Mouse (Mus musculus): Measurements from ENCODE around the gene Rag1. TPM values are rescaled to one million over a fixed set of nuclear protein-coding genes. Genes with fewer than 3 reads are reported as not detected.

Gene Rag1
- polyA plus RNA-seq, 1 experiment from 2014 or later, result 0.04 TPM

DNA sequence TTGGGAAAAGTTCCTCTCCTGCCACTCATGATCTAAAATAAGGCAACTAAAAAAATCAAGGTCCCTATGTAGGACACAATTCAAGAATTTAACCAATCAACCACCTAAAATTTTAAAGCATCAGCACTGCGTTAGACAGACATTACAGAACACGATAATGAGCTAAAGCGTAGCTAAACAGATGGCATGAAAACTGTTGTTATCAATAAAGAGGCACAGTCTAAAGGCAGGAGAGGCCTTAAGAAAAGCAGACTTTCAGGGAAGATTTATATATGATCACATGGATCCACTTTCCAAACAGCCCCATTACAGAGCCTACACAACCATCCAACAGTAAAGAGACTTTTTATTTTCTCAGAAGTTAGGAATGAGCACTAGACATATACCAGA lies 16.4 kb upstream of the Rag1 start:
- H3K4me1 ChIP-seq, result 0 out of 2 replicates have a peak, but pooled peaks cover 6% of the 10 kb centered on the region
- no peak overlapping the region for H3K9ac ChIP-seq
- 81% methylated on average over 3 of the region's 3 CpGs for WGBS
- H3K27ac ChIP-seq, result no peak overlapping the region
- no peak overlapping the region for H3K4me3 ChIP-seq (replicated peaks)
- no peaks in the 10 kb centered on the region for H3K9me3 ChIP-seq
- H3K36me3 ChIP-seq (replicated peaks), result no peaks in the 10 kb centered on the region
- no peaks in the 10 kb centered on the region for H3K27me3 ChIP-seq
- ATAC-seq (ENCODE audit: low FRiP score), result peak; percentile 30; the same call in 1 of the 2 replicates
- no peak overlapping the region for H3K4me2 ChIP-seq

- Histone ChIP-seq H3K9me3 (no peaks in the 10 kb centered on the region), H3K27me3 (no peaks in the 10 kb centered on the region), H3K4me3 (replicated peaks) (no peak overlapping the region), H3K4me2 (no peak overlapping the region), H3K9ac (no peak overlapping the region), H3K27ac (no peak overlapping the region), H3K36me3 (replicated peaks) (no peaks in the 10 kb centered on the region), H3K4me1 (0 out of 2 replicates have a peak, but pooled peaks cover 6% of the 10 kb centered on the region)
- 20% methylated on average over 9 of the region's 9 CpGs for WGBS
- ATAC-seq (ENCODE audit: low FRiP score), result peak; percentile 89
These were observed 15.9 kb upstream of the Rag1 start for GRCm38 (mm10) chr2:101665058-101665702.

GRCm38 (mm10) chr2:101660536-101660935 lies 11.2 kb upstream of the Rag1 start:
- H3K4me1 ChIP-seq, result 0 out of 2 replicates have a peak, but pooled peaks cover 3% of the 10 kb centered on the region
- H3K36me3 ChIP-seq (replicated peaks), result no peaks in the 10 kb centered on the region
- WGBS, result 77% methylated on average over 2 of the region's 2 CpGs
- no peaks in the 10 kb centered on the region for H3K9me3 ChIP-seq
- ATAC-seq (ENCODE audit: low FRiP score), result no peak
- no peak overlapping the region for H3K4me2 ChIP-seq
- H3K27me3 ChIP-seq, result 0 out of 2 replicates have a peak, but pooled peaks cover 5% of the 10 kb centered on the region
- no peak overlapping the region for H3K27ac ChIP-seq
- no peak overlapping the region for H3K9ac ChIP-seq
- no peak overlapping the region for H3K4me3 ChIP-seq (replicated peaks)

GRCm38 (mm10) chr2:101652921-101653597 lies 3.8 kb upstream of the Rag1 start:
- 18% methylated on average over 14 of the region's 14 CpGs for WGBS
- peak overlapping the region; percentile 57 for H3K4me2 ChIP-seq
- H3K27ac ChIP-seq, result no peak overlapping the region
- peak overlapping the region; percentile 29 for H3K4me3 ChIP-seq (replicated peaks)
- no peaks in the 10 kb centered on the region for H3K9me3 ChIP-seq
- H3K4me1 ChIP-seq, result no peaks in the 10 kb centered on the region
- no peak overlapping the region for H3K9ac ChIP-seq
- H3K36me3 ChIP-seq (replicated peaks), result no peaks in the 10 kb centered on the region
- peak; percentile 89 for ATAC-seq (ENCODE audit: low FRiP score)
- peaks cover 14% of the 10 kb centered on the region for H3K27me3 ChIP-seq

DNA sequence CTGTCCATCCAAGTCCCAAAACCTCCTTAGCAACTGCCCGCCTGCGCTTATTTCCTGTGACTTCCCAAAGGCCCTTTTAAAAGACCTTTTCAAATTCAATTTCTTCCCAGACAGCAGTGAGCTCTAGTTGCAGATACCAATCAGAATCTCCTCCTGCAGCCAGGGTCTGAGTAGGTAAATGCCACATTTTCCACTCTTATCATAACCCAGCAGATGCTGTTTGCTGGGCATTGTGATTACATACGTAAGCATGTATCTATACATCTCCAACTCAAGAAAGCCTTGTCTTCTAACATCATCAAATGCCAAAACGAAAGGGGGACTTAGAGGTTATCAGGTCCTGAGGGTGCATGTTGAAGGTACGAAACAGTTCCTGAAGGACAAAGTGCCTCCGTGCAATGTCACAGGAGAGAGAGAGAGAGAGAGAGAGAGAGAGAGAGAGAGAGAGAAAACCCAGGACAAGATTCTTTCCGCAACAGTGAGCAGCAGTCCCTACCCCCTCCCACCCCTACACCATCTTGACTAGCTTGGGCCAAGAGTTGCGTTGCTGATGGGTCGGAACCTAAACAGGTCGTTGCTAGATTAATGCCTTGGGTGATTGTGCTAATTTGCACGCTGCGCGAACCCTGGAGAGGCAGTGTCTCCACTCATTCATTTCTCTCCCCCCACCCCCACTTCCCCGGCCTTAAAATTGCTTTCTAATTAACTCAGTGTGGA lies 3.1 kb upstream of the Rag1 start:
- peak overlapping the region; percentile 57 for H3K4me2 ChIP-seq
- H3K9ac ChIP-seq, result no peak overlapping the region
- H3K27me3 ChIP-seq, result peaks cover 12% of the 10 kb centered on the region
- peak overlapping the region; percentile 29 for H3K4me3 ChIP-seq (replicated peaks)
- peak; percentile 59 for ATAC-seq (ENCODE audit: low FRiP score)
- no peaks in the 10 kb centered on the region for H3K36me3 ChIP-seq (replicated peaks)
- H3K27ac ChIP-seq, result no peak overlapping the region
- H3K4me1 ChIP-seq, result no peaks in the 10 kb centered on the region
- no peaks in the 10 kb centered on the region for H3K9me3 ChIP-seq
- 37% methylated on average over 14 of the region's 14 CpGs for WGBS

- Histone ChIP-seq H3K4me3 (replicated peaks) (no peak overlapping the region), H3K4me1 (no peaks in the 10 kb centered on the region), H3K4me2 (no peak overlapping the region), H3K9ac (no peak overlapping the region), H3K36me3 (replicated peaks) (no peaks in the 10 kb centered on the region), H3K9me3 (no peaks in the 10 kb centered on the region), H3K27me3 (peaks cover 8% of the 10 kb centered on the region), H3K27ac (no peak overlapping the region)
- ATAC-seq (ENCODE audit: low FRiP score), result no peak
- WGBS, result 70% methylated on average over 1 of the region's 1 CpGs
These were observed 1.1 kb upstream of the Rag1 start for GRCm38 (mm10) chr2:101650446-101650845.

DNA sequence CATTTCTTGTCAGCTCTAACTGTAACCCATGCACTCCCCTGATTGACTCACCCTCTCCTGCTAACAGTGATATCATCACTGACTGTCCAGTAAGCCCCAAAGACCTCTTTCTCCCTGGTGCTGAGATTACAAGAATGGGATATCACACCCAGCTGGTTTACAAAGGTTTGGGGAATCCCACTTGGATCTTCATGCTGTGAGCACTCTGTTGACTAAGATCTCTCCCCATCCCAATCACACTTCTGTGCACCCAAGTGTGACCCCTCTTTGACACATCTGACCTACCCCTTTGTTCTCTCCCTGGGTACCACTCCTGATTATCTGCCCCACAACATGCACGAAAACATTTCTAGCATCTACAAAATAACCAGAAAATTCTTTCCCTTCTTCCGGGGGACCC lies 940 bp downstream of the Rag1 start:
- Histone ChIP-seq H3K9me3 (no peaks in the 10 kb centered on the region), H3K36me3 (replicated peaks) (no peaks in the 10 kb centered on the region), H3K9ac (no peak overlapping the region), H3K27me3 (peaks cover 8% of the 10 kb centered on the region), H3K4me3 (replicated peaks) (no peak overlapping the region), H3K27ac (no peak overlapping the region), H3K4me2 (no peak overlapping the region), H3K4me1 (no peaks in the 10 kb centered on the region)
- WGBS, result 51% methylated on average over 2 of the region's 2 CpGs
- ATAC-seq (ENCODE audit: low FRiP score), result no peak

- peaks cover 4% of the 10 kb centered on the region for H3K27me3 ChIP-seq
- no peaks in the 10 kb centered on the region for H3K4me1 ChIP-seq
- H3K4me2 ChIP-seq, result no peak overlapping the region
- H3K36me3 ChIP-seq (replicated peaks), result no peaks in the 10 kb centered on the region
- no peak overlapping the region for H3K9ac ChIP-seq
- no peaks in the 10 kb centered on the region for H3K9me3 ChIP-seq
- no peak for ATAC-seq (ENCODE audit: low FRiP score)
- WGBS, result 95% methylated on average over 1 of the region's 1 CpGs
- H3K4me3 ChIP-seq (replicated peaks), result no peak overlapping the region
- H3K27ac ChIP-seq, result no peak overlapping the region
These were observed 3.5 kb downstream of the Rag1 start for GRCm38 (mm10) chr2:101645841-101646240.

DNA sequence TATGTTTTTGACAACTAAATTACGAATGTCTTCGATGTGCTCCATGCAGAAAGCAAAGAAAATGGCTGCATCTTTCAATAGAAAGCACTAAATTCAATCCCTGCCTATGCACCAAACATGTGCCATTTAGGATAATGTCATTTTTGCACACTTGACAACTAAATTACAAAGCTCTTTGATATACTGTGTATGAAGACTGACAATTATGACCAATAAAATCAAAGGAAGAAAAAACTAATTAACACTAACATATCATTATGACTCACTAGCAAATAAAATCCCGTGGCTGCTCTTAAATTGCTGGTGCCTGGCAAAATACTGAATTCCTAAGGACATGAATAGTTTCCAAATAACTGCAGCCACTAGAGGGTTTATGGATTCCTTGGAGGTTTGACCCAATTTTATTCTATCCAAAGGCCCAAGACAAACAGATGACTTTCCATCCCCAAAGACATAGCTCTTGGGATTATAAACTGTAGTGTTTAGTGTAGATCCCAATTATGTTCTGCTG lies 9.4 kb downstream of the Rag1 start:
- Histone ChIP-seq H3K4me1 (peaks cover 3% of the 10 kb centered on the region; the same call in 1 of the 2 replicates), H3K27me3 (no peaks in the 10 kb centered on the region), H3K4me3 (replicated peaks) (no peak overlapping the region), H3K4me2 (no peak overlapping the region), H3K9ac (no peak overlapping the region), H3K36me3 (replicated peaks) (no peaks in the 10 kb centered on the region), H3K27ac (no peak overlapping the region), H3K9me3 (no peaks in the 10 kb centered on the region)
- ATAC-seq (ENCODE audit: low FRiP score), result no peak
- WGBS, result 66% methylated on average over 3 of the region's 3 CpGs

GRCm38 (mm10) chr2:101638979-101639839 lies 10.1 kb downstream of the Rag1 start:
- Histone ChIP-seq H3K4me1 (peaks cover 3% of the 10 kb centered on the region; the same call in 1 of the 2 replicates), H3K36me3 (replicated peaks) (no peaks in the 10 kb centered on the region), H3K27me3 (no peaks in the 10 kb centered on the region), H3K4me3 (replicated peaks) (no peak overlapping the region), H3K9me3 (no peaks in the 10 kb centered on the region), H3K27ac (no peak overlapping the region), H3K4me2 (no peak overlapping the region), H3K9ac (no peak overlapping the region)
- WGBS, result 74% methylated on average over 7 of the region's 7 CpGs
- ATAC-seq (ENCODE audit: low FRiP score), result no peak

DNA sequence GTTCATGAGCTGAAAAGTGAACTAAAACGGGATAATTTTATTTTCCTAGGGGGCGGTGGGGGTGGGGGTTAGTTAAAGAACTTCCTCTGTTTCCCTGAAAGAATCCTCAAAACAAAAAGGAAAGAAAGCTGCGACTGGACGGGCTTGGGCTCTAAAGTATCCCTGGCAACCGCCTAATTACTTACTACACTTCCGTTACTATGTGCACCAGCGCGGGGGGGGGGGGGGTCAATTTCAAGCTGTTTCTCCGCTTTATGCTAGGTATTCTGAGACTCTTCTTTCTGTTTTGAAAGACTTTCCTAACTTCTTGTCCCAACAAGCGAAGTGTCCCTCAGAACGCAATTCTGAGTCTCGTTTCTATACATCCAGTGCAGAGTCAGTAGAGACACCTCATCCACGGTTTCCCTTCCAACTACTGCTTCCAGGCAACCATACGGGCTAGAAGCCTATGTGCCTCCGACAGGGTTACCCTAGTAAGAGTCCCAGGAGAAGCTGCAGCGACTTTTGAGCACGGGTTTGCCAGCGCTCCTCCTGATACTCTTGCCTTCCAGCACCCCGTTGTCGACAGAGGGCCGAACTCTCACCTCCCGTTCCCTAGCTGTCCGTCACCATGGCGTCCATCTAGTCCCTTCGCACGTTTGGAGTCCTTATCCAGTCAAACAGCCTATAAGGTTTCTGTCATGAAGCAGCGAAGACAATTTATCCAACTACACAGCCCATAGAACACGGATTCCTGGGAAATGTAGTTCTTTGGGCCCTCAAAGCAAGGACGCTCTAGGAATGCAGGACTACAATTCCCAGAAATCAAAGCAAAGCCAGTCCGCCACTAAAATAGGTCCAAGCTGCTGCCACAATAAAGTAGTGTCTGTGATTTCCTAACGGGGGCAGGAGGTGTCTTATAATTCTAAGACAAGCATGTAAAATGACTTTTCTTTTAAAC lies 20.7 kb downstream of the Rag1 start:
- Histone ChIP-seq H3K27ac (peak overlapping the region; percentile 90), H3K36me3 (replicated peaks) (no peaks in the 10 kb centered on the region), H3K9ac (peak overlapping the region; percentile 57), H3K9me3 (no peaks in the 10 kb centered on the region), H3K27me3 (peaks cover 3% of the 10 kb centered on the region; the same call in 1 of the 2 replicates), H3K4me1 (peaks cover 8% of the 10 kb centered on the region; the same call in 1 of the 2 replicates), H3K4me3 (replicated peaks) (peak overlapping the region; percentile 62), H3K4me2 (peak overlapping the region; percentile 71)
- peak; percentile 99 for ATAC-seq (ENCODE audit: low FRiP score)
- WGBS, result under 1% methylated on average over 31 of the region's 31 CpGs
